Mouse (Mus musculus) left cerebral cortex, adult 8-10 months (tissue): ENCODE measurements around the gene Tpo. TPM values are rescaled to one million over a fixed set of nuclear protein-coding genes. Genes with fewer than 3 reads are reported as not detected.

Experiments
- DNase-seq, 2 experiments: peaks; one replicate each; pipeline ENCODE4 v3.0.0; 2022; ENCODE audit warnings: low spot score in 2 of 2
- total RNA-seq, 4 experiments: library from RNA; stranded (reverse); gene quantifications; 2 replicates each; pipeline ENCODE4 v1.2.4; 2022

The Tpo gene
- total RNA-seq, 4 experiments from 2014 or later: 0.44 to 0.72 (median 0.68) TPM

DNA sequence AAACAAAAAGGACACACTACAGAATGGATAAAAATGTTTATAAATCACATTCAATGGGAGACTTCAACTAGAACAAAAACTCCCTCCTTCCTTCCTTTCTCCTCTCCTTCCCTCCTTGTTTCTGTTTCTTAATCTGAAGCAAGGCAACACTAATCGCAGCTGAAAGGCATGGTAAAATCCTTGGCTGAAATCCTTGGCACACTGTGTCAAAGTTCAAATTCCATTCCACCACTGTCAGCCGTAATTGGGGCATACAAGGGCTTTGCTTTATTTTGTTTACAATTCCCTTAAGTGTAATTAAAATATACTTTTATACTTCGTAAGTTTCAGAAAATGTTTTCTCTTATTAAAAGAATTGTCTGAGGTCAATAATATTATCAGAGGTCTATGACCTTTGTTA lies 108.9 kb downstream of the Tpo start:
- no peak for DNase-seq

DNA sequence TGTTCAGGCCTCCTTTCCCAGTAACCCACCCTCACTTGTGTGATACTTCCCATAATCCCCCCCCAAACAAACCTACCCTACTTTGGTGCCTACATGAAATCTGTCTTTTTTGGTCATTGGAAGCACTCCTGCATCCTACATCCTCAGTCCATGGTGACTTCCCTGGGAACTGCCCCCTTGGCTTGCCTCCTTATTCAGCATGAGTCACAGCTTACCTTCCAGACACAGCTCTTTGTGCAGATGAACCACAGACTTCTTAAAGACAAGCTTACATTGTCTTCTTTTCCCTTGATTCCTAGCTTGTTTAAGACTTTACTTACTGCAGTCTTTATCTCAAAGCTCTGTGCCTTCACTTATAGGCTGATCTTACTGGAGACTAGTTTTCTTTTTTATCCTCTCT lies 112.0 kb downstream of the Tpo start:
- DNase-seq: no peak

DNA sequence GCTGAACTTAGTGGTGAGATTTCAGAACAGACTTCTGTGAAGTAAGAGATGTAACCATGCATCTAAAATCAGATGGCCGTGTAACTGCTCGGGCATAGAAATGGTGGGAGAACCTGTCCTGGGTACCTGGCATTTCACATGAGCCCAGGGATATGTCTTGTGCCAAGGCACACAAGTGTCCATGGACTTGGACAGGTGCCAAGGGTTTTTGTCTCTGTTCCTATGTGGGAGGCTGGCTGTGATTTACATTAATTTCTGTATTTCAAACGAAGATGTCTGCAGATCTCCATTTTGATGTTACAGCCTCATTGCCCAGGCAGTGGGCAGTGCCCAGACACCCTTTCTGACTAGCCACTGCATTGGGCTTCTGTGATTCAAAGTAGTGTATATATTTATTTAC lies 115.3 kb downstream of the Tpo start:
- DNase-seq: no peak

DNA sequence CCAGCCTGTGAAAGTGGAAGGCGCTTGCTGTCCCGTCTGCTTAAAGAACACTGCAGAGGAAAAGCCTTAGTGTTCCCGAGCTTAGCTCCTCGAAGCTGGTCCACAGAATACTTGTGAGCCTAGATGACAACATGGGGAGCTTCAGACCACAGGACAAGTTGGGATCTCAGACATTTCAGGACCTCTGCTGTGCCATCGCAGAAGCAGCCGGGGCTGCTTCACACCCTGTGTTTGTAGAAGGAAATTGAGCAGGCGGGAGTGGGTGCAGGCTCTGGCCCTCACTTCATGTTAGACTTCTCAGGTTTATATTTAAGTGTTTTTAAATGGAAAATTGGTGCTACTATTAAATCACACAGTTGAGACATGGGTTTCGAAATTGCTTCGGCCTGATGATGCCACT lies 116.9 kb downstream of the Tpo start:
- peak in 1 of 2 experiments; percentile 59 for DNase-seq

DNA sequence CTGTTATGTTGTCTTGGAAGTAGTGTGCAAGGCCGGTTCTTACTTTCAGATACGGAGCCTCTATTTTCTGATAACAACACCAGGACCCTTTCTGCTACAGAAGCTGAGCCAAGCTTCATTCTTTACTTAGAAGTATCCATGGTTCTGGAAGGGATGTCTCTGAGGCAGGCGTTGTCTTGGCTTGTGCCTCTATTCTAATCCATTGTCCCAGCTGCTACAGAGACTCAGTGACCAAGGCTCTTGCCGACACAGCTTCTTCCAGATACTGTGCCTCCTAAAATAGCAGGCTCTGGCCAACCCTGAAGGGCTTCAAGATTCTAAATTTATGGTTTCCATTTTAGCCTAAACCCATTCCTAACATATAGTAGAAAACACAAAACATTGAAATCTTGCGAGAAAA lies 123.7 kb downstream of the Tpo start:
- no peak for DNase-seq

DNA sequence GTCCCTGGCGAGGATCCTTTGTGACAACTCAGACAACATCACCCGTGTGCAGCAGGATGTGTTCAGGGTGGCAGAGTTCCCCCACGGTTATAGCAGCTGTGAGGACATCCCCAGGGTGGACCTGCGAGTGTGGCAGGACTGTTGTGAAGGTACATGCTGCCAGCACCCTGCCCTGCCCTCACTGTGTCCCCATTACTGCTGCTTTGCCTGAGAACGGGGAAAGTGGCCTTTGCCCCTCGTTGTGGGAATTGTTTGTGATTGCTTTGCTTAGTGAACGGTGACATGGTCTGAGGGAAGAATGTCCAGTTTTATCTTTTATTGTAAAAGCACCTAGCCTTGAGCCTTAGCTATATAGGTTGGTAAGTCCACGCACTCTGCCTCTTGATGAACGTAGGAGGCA lies 125.8 kb downstream of the Tpo start:
- no peak for DNase-seq

Other genes starting within 250 kb of the Tpo start
- 10 to 100 TPM; 43.1 to 50.3 (median 47.3) TPM for gene Pxdn, start 195.0 kb downstream of the Tpo start, total RNA-seq
- gene Sntg2, start 240.8 kb upstream of the Tpo start, total RNA-seq: 10 to 100 TPM in 3 of 4 experiments, 1 to 10 TPM in 1; 9.1 to 11.3 (median 10.4) TPM